Mouse (Mus musculus) right cerebral cortex, postnatal 14 days (tissue): ENCODE measurements around the gene Rpusd2.

Experiments
- DNase-seq: peaks from one replicate; pipeline ENCODE4 v3.0.0; 2022

The Rpusd2 gene

GRCm38 (mm10) chr2:119032191-119032590, 2.4 kb upstream of the Rpusd2 start:
- no peak for DNase-seq

- no peak for DNase-seq
Observed at GRCm38 (mm10) chr2:119035397-119035745, 781 bp downstream of the Rpusd2 start.

GRCm38 (mm10) chr2:119040882-119041281, 6.3 kb downstream of the Rpusd2 start:
- DNase-seq = peak; percentile 35

GRCm38 (mm10) chr2:119045163-119045562, 10.6 kb downstream of the Rpusd2 start:
- no peak for DNase-seq

GRCm38 (mm10) chr2:119046649-119047611, 12.3 kb downstream of the Rpusd2 start, which contains the start of gene Knl1:
Knl1 (plus strand) TSS chr2:119047119.
- peak; percentile 87 for DNase-seq

- DNase-seq = no peak
Observed at GRCm38 (mm10) chr2:119047849-119048248, 13.3 kb downstream of the Rpusd2 start.

- no peak for DNase-seq
Observed at GRCm38 (mm10) chr2:119050132-119050650, 15.6 kb downstream of the Rpusd2 start.

- DNase-seq = no peak
Observed at GRCm38 (mm10) chr2:119060139-119060538, 25.5 kb downstream of the Rpusd2 start.

GRCm38 (mm10) chr2:119072397-119072796, 37.8 kb downstream of the Rpusd2 start:
- DNase-seq = no peak

GRCm38 (mm10) chr2:119086156-119086555, 51.6 kb downstream of the Rpusd2 start:
- no peak for DNase-seq
